Mouse (Mus musculus) cerebellum, postnatal 36 days (tissue): Measurements from ENCODE around the gene Tcstv3.
"Not testable (repeated sequence)": the region's sequence is repeated elsewhere in the genome, so short reads cannot be mapped to it uniquely, and the experiment has no call there.

ENCODE experiments used
- DNase-seq, 2 experiments: peaks; one replicate each; pipeline ENCODE4 v3.0.0; 2021 to 2022; ENCODE audit warnings: mixed read lengths in 2 of 2

Tcstv3 gene

DNA sequence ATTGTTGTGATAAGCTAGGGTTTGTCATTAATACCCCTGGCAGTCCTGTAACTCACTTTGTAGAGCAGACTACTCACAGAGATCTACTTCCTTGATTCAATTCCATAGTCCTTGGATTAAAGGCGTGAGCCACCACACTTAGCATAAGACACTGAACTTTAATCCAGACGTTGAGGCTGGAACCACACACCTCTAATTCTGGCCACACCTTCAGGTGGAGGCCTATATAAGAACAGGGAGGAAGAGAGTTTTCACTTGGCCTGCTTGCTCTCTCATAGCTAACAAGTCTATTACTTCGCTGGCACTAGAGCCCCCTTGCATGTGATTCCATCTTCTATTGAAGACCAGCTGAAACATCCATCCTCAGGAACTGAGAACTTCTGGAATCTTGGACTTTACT, at the start of gene Tcstv3:
Gene Tcstv3, plus strand, starts transcription at position 301 of the 400 bp plus-strand sequence.
- DNase-seq: not testable (repeated sequence)

DNA sequence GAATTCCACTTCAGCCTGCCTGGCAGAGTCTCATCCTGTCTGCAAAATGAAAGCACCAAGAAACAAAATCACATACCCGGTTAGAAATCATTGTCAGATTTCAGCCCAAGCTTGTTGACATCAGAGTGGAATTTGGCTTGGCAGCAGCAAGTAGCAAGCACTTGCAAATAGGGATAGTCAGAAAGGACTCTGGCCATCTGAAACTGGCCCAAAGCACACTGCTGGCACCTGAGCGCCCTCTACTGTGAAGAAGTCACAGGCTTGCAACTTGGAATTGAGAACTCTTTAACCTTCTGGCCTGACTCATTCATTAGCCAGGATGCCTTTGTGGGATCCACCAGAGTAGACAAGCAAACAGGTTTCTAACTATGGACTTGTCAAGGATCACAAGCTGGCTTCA, 38.8 kb upstream of the Tcstv3 start:
- not testable (repeated sequence) for DNase-seq

GRCm38 (mm10) chr13:120278784-120279183, 37.9 kb upstream of the Tcstv3 start:
- no peak for DNase-seq

GRCm38 (mm10) chr13:120299324-120299894, 17.3 kb upstream of the Tcstv3 start:
- no peak for DNase-seq

DNA sequence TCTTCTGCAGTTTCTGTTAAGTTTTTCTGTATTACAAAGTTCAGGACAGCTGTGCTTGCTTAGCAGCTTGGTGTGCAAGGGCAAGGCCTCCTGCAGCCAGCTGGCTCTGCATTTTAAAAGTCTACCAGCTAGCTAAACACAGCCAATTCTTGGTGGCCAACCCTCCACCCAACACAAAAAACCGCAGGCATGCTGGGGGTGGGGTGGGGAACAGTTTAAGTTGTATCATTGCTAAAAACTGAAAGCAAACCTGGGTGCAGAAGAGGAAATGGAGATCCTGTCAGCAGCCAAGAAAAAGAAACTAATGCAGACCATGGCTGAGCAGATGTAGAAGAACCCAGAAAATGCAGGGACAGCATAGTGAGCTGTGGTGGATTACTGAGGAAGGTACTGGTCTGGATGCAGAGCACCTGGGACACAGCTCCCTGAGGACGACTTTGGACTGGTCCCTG, 16.7 kb upstream of the Tcstv3 start, which contains the start of gene BC147527:
Gene BC147527, plus strand, starts transcription at position 402 of the 452 bp plus-strand sequence.
- no peak for DNase-seq

DNA sequence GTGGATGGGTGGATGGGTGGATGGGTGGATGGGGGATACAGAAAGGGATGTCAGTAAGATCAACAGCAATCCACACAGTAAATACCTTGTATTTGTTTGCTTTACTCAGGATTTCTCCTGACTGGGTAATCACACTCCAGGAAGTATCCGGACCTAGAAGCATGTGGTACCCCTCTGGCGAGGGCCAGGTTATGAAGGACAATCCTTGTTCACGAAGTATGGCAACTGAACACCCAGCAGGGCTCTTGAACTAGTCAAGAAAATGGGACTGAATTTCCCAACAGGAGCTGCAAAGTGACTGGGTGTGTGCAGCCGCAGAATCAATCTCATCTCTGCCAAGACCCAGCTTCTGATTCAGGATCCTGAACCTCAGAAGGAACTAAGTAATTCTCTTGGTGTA, 15.8 kb upstream of the Tcstv3 start:
- DNase-seq: no peak

DNA sequence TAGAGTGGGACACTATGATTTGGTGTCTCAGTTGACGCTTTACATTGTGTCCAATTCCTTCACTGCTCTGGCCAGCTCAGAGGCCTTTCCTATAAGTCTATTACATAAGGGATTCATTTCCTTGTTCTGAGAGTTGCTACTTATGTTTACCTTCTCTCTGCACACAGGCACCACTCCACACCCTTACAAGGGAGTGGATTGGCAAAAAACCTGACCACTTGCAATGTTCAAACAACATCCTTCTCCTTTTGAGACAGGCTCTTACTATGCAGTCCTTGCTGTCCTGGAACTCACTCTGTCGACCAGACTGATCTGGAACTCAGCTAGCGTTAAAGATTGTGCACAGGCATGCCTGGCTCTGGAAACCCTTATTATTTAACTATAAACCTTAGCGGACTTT, 5.9 kb upstream of the Tcstv3 start:
- no peak for DNase-seq

- DNase-seq: no peak
Observed at GRCm38 (mm10) chr13:120313584-120313983, 3.1 kb upstream of the Tcstv3 start.

DNA sequence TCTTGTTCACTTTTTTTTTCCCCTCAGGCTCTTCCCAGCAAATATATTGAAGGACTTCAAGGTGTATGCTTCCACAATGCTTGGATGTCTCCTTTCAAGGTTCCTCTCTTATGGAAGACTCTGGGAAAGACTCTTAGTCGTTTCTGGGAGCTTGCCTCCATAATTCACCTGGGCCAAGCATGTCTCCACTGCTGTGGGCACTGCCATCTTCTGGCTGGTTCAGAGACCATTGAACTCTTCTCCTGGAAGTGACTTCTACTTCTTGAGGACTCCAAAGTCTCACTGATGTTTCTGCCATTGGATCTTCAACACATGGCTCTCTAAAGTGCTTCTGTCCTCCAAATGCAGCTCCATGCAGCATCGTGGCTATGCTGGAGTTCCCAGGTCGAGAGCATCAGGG, 3.5 kb downstream of the Tcstv3 start:
- DNase-seq: no peak

GRCm38 (mm10) chr13:120320721-120321120, 4.0 kb downstream of the Tcstv3 start:
- DNase-seq: no peak
